Mouse (Mus musculus) ES-E14 (cell line): ENCODE measurements around the gene Dck. TPM values are rescaled to one million over a fixed set of nuclear protein-coding genes. Genes with fewer than 3 reads are reported as not detected.

Source experiments
- DNase-seq: peaks from one replicate; pipeline ENCODE4 v3.0.0-alpha.2; 2013; ENCODE audit warnings: low read depth, low spot score
- H3K27ac ChIP-seq: 2 replicates; pipeline ENCODE4 v1.5.1; 2012; ENCODE audit warnings: low read depth, mild to moderate bottlenecking, low read length, moderate library complexity, mixed read lengths; ENCODE audit not compliant: poor library complexity, insufficient read depth, severe bottlenecking
- H3K36me3 ChIP-seq: 2 replicates; pipeline ENCODE4 v1.6.1; 2012; ENCODE audit warnings: mild to moderate bottlenecking, low read length, moderate library complexity, mixed read lengths; ENCODE audit not compliant: control insufficient read depth, poor library complexity, insufficient read depth, severe bottlenecking
- H3K4me1 ChIP-seq, 2 experiments: fragments of 150-350 bp in 1 of 2; sonication (generic) in 1 of 2; 2 replicates each; pipeline ENCODE4 v1.6.1; 2012; ENCODE audit warnings: low read length in 2 of 2, mild to moderate bottlenecking in 1 of 2, mixed read lengths in 1 of 2; ENCODE audit not compliant: control insufficient read depth in 2 of 2, insufficient read depth in 2 of 2, poor library complexity in 1 of 2
- H3K4me3 ChIP-seq, 2 experiments: fragments of 150-350 bp in 1 of 2; sonication (generic) in 1 of 2; 2 replicates each; pipeline ENCODE4 v1.5.1; 2012; ENCODE audit warnings: low read length in 2 of 2, low read depth in 1 of 2, mild to moderate bottlenecking in 1 of 2, mixed read lengths in 1 of 2; ENCODE audit not compliant: insufficient read depth in 1 of 2, poor library complexity in 1 of 2, severe bottlenecking in 1 of 2
- H3K9ac ChIP-seq: 2 replicates; pipeline ENCODE4 v1.6.1; 2012; ENCODE audit warnings: low read depth, mild to moderate bottlenecking, low read length, mixed read lengths; ENCODE audit not compliant: poor library complexity, insufficient read depth, severe bottlenecking
- H3K9me3 ChIP-seq: fragments of 150-350 bp; sonication (generic); 2 replicates; pipeline ENCODE4 v1.6.1; 2012; ENCODE audit warnings: low read depth, mild to moderate bottlenecking, low read length; ENCODE audit not compliant: control insufficient read depth, insufficient read depth
- CHD2 ChIP-seq: IDR thresholded peaks from 2 replicates; pipeline ENCODE4 v1.6.1; 2014; ENCODE audit warnings: mild to moderate bottlenecking, low read depth, low read length, inconsistent platforms
- HCFC1 ChIP-seq: IDR thresholded peaks from 2 replicates; pipeline ENCODE4 v1.6.1; 2012; ENCODE audit warnings: low read length, inconsistent platforms, borderline replicate concordance; ENCODE audit not compliant: insufficient read depth
- MAFK ChIP-seq: IDR thresholded peaks from 2 replicates; pipeline ENCODE4 v1.6.1; 2014; ENCODE audit warnings: mild to moderate bottlenecking, low read depth, low read length, inconsistent platforms; ENCODE audit not compliant: insufficient read depth
- ZC3H11A ChIP-seq: IDR thresholded peaks from 2 replicates; pipeline ENCODE4 v1.6.1; 2012; ENCODE audit warnings: low read depth, mild to moderate bottlenecking, inconsistent platforms, low read length, borderline replicate concordance
- ZNF384 ChIP-seq: IDR thresholded peaks from 2 replicates; pipeline ENCODE4 v1.6.1; 2012; ENCODE audit warnings: low read depth, low read length, inconsistent platforms
- in situ Hi-C, 2 experiments: fragments of 600-800 bp; cut with MboI; formaldehyde crosslinking; loops; one replicate each; pipeline ENCODE4 v1.15.1; 2025; ENCODE audit warnings: low sequenced_read_pairs in 2 of 2, inconsistent platforms in 1 of 2; ENCODE audit not compliant: unreplicated experiment in 2 of 2
- total RNA-seq: library from RNA; depleted of rRNA; stranded (reverse); fragments of 300-350 nt; gene quantifications from 2 replicates; pipeline ENCODE4 v1.2.3, GENCODE M21; 2012; rRNA removed

The Dck gene
- total RNA-seq, 1 experiment, result 18.2 TPM

- TF ChIP-seq CHD2 (no peak), HCFC1 (no peak), MAFK (no peak), ZC3H11A (no peak), ZNF384 (no peak)
- DNase-seq, result no peak
- Histone ChIP-seq H3K4me1 (no peaks in the 10 kb centered on the region), H3K9me3 (no peaks in the 10 kb centered on the region), H3K4me3 (no peak overlapping the region), H3K9ac (no peak overlapping the region), H3K27ac (no peak overlapping the region), H3K36me3 (no peaks in the 10 kb centered on the region)
- in situ Hi-C loops, result no loop called here
These were observed 67.1 kb downstream of the Dck start for GRCm38 (mm10) chr5:88831935-88832334.

Other genes starting within 250 kb of the Dck start
- gene Jchain, start 237.1 kb upstream of the Dck start, total RNA-seq, result 0.42 and 2.2 TPM in 2 replicates
- 43.4 and 71.0 TPM in 2 replicates for gene Utp3, start 210.5 kb upstream of the Dck start, total RNA-seq
- gene Rufy3, start 200.0 kb upstream of the Dck start, total RNA-seq, result 10.8 and 15.0 TPM in 2 replicates
- gene Grsf1, start 88.8 kb upstream of the Dck start, total RNA-seq, result 37.7 and 54.2 TPM in 2 replicates
- 6.5 and 10.9 TPM in 2 replicates for gene Mob1b, start 44.1 kb upstream of the Dck start, total RNA-seq
- 2.5 and 3.0 TPM in 2 replicates for gene Slc4a4, start 121.8 kb downstream of the Dck start, total RNA-seq